Mouse (Mus musculus) T-cell, adult 2 months (primary cell): Measurements from ENCODE around the gene Rhbdf2.
"Not testable (repeated sequence)": the region's sequence is repeated elsewhere in the genome, so short reads cannot be mapped to it uniquely, and the experiment has no call there.

Experiments
- DNase-seq: peaks from one replicate; pipeline ENCODE4 v3.0.0; 2022; ENCODE audit warnings: low spot score

Rhbdf2 gene

GRCm38 (mm10) chr11:116643579-116644224 lies 16.9 kb upstream of the Rhbdf2 start:
- DNase-seq, result no peak

- peak; percentile 82 for DNase-seq
Measured at GRCm38 (mm10) chr11:116642681-116643578, 16.1 kb upstream of the Rhbdf2 start.

GRCm38 (mm10) chr11:116641731-116642130 lies 14.9 kb upstream of the Rhbdf2 start:
- no peak for DNase-seq

GRCm38 (mm10) chr11:116641168-116641567 lies 14.3 kb upstream of the Rhbdf2 start:
- peak; percentile 22 for DNase-seq

- not testable (repeated sequence) for DNase-seq
Measured at GRCm38 (mm10) chr11:116636607-116637006, 9.8 kb upstream of the Rhbdf2 start.

- no peak for DNase-seq
Measured at GRCm38 (mm10) chr11:116632962-116633361, 6.1 kb upstream of the Rhbdf2 start.

GRCm38 (mm10) chr11:116630171-116630965 lies 3.5 kb upstream of the Rhbdf2 start:
- no peak for DNase-seq

- DNase-seq, result no peak
Measured at GRCm38 (mm10) chr11:116629472-116629871, 2.7 kb upstream of the Rhbdf2 start.

- DNase-seq, result peak; percentile 79
Measured at GRCm38 (mm10) chr11:116628712-116629111, 1.9 kb upstream of the Rhbdf2 start.

GRCm38 (mm10) chr11:116627072-116628020 lies 527 bp upstream of the Rhbdf2 start:
- peak; percentile 32 for DNase-seq

GRCm38 (mm10) chr11:116625081-116626000 lies 1.5 kb downstream of the Rhbdf2 start:
- DNase-seq, result peak; percentile 73

- peak; percentile 87 for DNase-seq
Measured at GRCm38 (mm10) chr11:116624131-116624832, 2.5 kb downstream of the Rhbdf2 start.

GRCm38 (mm10) chr11:116623281-116624124 lies 3.3 kb downstream of the Rhbdf2 start:
- DNase-seq, result peak; percentile 16

GRCm38 (mm10) chr11:116621258-116621704 lies 5.5 kb downstream of the Rhbdf2 start:
- DNase-seq, result no peak

GRCm38 (mm10) chr11:116620559-116621253 lies 6.1 kb downstream of the Rhbdf2 start:
- no peak for DNase-seq

GRCm38 (mm10) chr11:116620073-116620472 lies 6.7 kb downstream of the Rhbdf2 start:
- DNase-seq, result no peak

GRCm38 (mm10) chr11:116619561-116619960 lies 7.3 kb downstream of the Rhbdf2 start:
- DNase-seq, result no peak

- DNase-seq, result no peak
Measured at GRCm38 (mm10) chr11:116619156-116619555, 7.7 kb downstream of the Rhbdf2 start.
